Mouse (Mus musculus) small intestine, adult 2 months (tissue): ENCODE results near the gene Tmem234. TPM values are rescaled to one million over a fixed set of nuclear protein-coding genes. Genes with fewer than 3 reads are reported as not detected.

Experiments
- H3K27ac ChIP-seq: fragments of 200-500 bp; 2 replicates; pipeline ENCODE4 v1.5.1; 2012; ENCODE audit warnings: low read depth, low read length, control low read depth, inconsistent platforms; ENCODE audit not compliant: insufficient read depth
- H3K27me3 ChIP-seq: fragments of 200-500 bp; 2 replicates; pipeline ENCODE4 v1.6.1; 2012; ENCODE audit warnings: mild to moderate bottlenecking, moderate library complexity, low read length, inconsistent platforms; ENCODE audit not compliant: control insufficient read depth, insufficient read depth
- H3K36me3 ChIP-seq: fragments of 200-500 bp; 2 replicates; pipeline ENCODE4 v1.6.1; 2012; ENCODE audit warnings: mild to moderate bottlenecking, low read length, control low read depth, inconsistent platforms; ENCODE audit not compliant: control insufficient read depth, insufficient read depth
- H3K4me1 ChIP-seq: fragments of 200-500 bp; 2 replicates; pipeline ENCODE4 v1.6.1; 2012; ENCODE audit warnings: low read length, inconsistent platforms, mixed read lengths; ENCODE audit not compliant: control insufficient read depth, insufficient read depth, insufficient read length
- H3K4me3 ChIP-seq: fragments of 200-500 bp; 2 replicates; pipeline ENCODE4 v1.5.1; 2012; ENCODE audit warnings: low read depth, mild to moderate bottlenecking, control low read depth, inconsistent platforms, low read length, moderate library complexity
- CTCF ChIP-seq: fragments of 200-500 bp; IDR thresholded peaks from 2 replicates; pipeline ENCODE4 v1.5.1; 2012; ENCODE audit warnings: low read depth, mild to moderate bottlenecking, control low read depth, inconsistent platforms, low read length, moderate library complexity, mixed read lengths; ENCODE audit not compliant: insufficient replicate concordance, insufficient read length; ENCODE audit errors: extremely low read depth
- POLR2A ChIP-seq: fragments of 200-500 bp; IDR thresholded peaks from 2 replicates; pipeline ENCODE4 v1.6.1; 2012; ENCODE audit warnings: low read depth, mild to moderate bottlenecking, control low read depth, inconsistent platforms, low read length, moderate library complexity
- WGBS: fragments of 180-500 bp; shearing (Covaris S2); methylation state at CpG from one replicate; pipeline ENCODE4 v1.1.7; 2018; 5-methylcytosine and 5-hydroxymethylcytosine counted together
- polyA plus RNA-seq: library from polyadenylated mRNA; depleted of rRNA; stranded (reverse); fragments of >200 nt; gene quantifications from 2 replicates; pipeline ENCODE4 v1.2.3, GENCODE M21; 2012

Tmem234 gene
- polyA plus RNA-seq, 1 experiment: 132 TPM

DNA sequence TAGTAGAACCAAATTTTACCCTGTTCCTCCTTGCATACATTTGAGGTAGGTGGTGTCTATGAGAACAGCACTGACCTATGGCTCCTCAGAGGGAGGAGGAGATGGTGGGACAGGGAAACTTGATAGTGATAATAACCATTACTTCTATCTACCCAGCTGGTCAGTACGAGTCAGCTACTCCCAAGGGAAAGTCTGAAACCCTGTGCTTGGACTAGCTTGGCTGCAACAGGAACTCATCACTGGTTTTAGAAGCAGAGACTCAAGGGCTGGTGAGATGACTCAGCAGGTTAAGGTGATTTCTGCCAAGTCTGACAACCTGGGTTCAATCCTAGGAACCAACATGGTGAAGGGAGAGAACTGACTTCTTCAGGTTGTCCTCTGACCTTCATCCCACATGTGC lies 48.2 kb downstream of the Tmem234 start:
- WGBS: 63% methylated on average over 1 of the region's 1 CpGs

DNA sequence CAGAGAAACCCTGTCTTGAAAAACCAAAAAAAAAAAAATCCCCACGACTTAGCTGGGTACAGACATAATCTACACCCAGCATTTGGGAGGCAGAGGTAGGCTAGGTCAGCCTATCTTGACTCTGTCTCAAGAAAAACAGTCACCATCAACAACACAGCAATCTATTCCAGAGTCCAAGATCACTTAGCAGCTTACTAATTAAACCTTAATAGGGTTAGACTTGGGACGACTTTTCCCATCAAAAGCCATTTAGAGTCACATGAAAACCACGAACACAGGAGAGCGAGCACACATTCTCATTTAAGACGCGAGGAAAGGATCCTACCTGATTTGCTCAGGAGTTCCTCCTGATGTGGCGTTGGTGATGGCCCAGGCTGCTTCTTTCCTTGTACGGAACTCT lies 49.9 kb downstream of the Tmem234 start:
- Histone ChIP-seq H3K4me1 (no peaks in the 10 kb centered on the region), H3K27ac (no peak overlapping the region), H3K27me3 (no peaks in the 10 kb centered on the region), H3K36me3 (peaks cover 77% of the 10 kb centered on the region), H3K4me3 (no peak overlapping the region)
- TF ChIP-seq POLR2A (no peak), CTCF (no peak)
- WGBS: 89% methylated on average over 8 of the region's 8 CpGs

More for the DNA sequence above, 48.2 kb downstream of the Tmem234 start:
- Histone ChIP-seq H3K27me3 (no peaks in the 10 kb centered on the region), H3K4me1 (no peaks in the 10 kb centered on the region), H3K4me3 (no peak overlapping the region), H3K36me3 (peaks cover 60% of the 10 kb centered on the region), H3K27ac (no peak overlapping the region)
- TF ChIP-seq CTCF (no peak), POLR2A (no peak)

DNA sequence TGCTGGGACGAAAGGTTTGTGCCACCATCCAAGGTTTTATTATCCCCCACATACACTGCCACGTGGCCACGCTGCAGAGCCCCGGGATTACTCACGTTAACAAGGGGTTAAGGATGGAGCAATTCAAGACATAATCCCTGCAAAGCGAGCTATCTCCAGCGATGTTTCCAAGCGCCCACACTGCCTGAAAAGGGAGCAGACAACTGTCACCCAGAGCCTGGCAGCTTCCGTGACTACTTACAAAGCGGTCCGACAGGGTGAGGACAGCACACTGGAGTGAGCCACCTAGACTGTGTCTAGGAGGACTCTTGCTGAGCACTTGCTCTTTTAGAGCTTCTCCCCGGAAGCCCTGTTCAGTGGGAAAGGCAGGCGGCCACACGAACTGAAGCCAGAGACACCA lies 54.3 kb downstream of the Tmem234 start:
- H3K4me1 ChIP-seq: no peaks in the 10 kb centered on the region
- TF ChIP-seq POLR2A (no peak), CTCF (no peak)
- WGBS: 91% methylated on average over 14 of the region's 14 CpGs
- H3K27ac ChIP-seq: no peak overlapping the region
- no peaks in the 10 kb centered on the region for H3K27me3 ChIP-seq
- no peak overlapping the region for H3K4me3 ChIP-seq
- peaks cover 69% of the 10 kb centered on the region for H3K36me3 ChIP-seq

DNA sequence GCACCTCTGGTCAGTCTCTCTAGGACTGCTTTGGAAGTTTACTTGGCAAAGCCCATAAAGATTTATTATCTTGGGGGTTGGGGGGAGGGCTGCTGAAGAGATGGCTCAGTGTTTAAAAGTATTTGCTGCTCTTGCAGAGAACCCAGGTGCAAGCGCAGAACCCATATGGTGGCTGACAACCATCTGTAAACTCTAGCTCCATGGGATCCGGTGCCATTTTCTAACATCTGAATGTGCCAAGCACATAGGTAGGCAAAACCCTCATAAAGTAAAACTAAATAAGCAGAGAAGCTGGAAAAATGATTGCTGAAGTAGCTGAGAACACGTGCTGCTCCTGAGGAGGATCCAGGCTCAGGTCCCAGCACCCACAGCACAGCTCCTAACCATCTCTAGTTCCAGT lies 61.1 kb downstream of the Tmem234 start:
- H3K36me3 ChIP-seq: peaks cover 42% of the 10 kb centered on the region
- no peak overlapping the region for H3K27ac ChIP-seq
- TF ChIP-seq POLR2A (no peak), CTCF (no peak)
- 72% methylated on average over 3 of the region's 3 CpGs for WGBS
- no peaks in the 10 kb centered on the region for H3K4me1 ChIP-seq
- H3K27me3 ChIP-seq: no peaks in the 10 kb centered on the region
- no peak overlapping the region for H3K4me3 ChIP-seq

DNA sequence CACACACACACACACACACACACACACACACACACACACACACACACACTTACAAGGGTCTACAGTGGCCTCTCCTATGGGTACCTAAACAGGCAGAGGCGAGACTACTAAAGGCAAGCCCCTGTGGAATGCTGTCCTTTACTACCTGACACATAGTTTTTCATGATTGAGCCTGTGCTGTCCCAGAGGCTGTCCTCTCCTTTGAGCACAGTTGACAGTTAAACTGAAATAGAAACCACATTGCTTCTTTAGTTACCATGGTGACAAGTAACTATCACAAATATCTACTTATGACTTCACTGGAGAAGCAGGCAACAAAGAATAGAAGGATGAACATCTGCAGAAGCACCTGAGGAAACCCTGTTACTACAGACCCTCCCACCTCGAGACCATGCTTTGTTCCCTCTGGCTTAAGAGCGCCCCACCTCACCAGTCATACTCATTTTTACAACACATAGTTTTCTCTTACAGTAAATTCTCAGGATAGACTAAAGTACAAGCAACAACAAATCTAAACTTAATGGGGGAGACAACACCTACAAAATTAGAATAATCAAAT lies 61.9 kb downstream of the Tmem234 start:
- H3K27me3 ChIP-seq: no peaks in the 10 kb centered on the region

DNA sequence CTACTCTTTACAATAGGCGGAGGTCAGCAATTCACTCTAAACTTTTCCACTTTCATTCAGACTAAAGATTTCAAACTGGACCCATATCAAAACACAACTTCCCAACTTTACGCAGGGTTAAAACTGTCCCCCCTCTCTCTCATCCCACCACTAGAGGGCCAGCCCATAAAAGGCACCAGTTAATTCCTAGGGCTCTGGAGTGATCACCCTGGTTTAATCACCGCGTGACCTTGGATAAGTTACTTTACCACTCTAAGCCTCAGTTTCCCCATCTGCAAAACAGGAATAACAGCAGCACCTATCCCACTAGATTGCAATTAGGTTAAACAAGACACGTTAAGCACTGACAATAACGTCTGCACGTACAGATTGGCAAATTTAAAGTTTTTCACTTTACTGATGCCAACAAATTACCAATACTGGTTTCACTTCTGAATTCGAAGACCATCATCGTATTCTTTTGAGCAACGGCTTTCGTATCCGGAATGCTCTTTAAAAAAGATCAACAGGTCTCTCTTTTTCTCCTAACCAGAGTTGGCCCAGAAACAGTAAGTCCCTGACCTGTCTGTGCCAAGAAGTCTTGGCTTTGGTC lies 71.1 kb downstream of the Tmem234 start:
- Histone ChIP-seq H3K27me3 (no peaks in the 10 kb centered on the region), H3K4me1 (peaks cover 6% of the 10 kb centered on the region; the same call in 1 of the 2 replicates), H3K27ac (peak overlapping the region; percentile 83), H3K4me3 (peak overlapping the region; percentile 77), H3K36me3 (peaks cover 7% of the 10 kb centered on the region)
- no peak for TF ChIP-seq POLR2A
- TF ChIP-seq CTCF: peak; percentile 45; the same call in 1 of the 2 replicates
- WGBS: 4% methylated on average over 12 of the region's 12 CpGs

More for the DNA sequence above, 61.9 kb downstream of the Tmem234 start:
- Histone ChIP-seq H3K27ac (no peak overlapping the region), H3K36me3 (peaks cover 42% of the 10 kb centered on the region), H3K4me1 (no peaks in the 10 kb centered on the region), H3K4me3 (no peak overlapping the region)
- TF ChIP-seq CTCF (no peak), POLR2A (no peak)
- 78% methylated on average over 3 of the region's 3 CpGs for WGBS

DNA sequence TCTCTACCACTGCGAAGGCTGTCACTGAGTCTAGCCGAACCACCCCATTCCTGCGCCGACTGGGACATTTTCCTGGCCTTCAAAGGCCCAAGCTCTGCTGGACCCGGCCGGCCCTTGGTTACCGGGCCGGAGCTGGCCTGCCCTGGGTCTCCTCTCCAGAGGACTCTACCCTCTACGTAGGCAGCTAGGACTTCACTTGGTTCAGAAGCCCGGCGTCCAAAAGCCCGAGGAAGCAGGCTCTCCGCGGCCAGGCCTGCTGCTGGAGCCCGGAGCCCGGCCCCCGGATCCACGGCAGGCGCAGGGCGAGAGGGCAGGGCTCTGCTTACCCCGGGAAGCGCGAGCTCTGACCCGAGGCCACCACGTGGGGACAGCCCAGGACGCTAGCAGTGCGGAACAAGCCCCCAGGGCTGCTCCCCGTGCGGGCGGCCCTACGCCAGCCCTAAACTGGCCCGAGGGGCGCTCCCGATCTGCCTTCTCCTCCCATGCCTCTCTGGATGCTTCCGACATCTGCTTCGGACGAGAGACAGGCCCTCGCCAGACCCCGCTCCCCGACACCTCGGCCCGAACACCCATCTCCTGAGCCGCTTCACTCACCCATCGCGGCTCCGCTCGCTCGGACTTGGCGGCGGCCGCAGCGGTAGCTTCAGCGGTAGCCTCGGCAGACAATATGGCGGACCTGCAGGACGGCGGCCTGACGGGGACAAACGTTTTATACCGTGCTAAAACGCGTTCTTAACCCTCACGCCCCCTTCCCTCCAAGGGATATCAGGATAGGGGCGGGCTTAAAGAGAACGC lies 71.8 kb downstream of the Tmem234 start, which contains the start of gene Kpna6:
TSS of gene Kpna6 (minus strand) at position 685 of the 795 bp plus-strand sequence.
- Histone ChIP-seq H3K27ac (peak within 1 kb of the TSS; percentile 83), H3K36me3 (peaks cover 4% of the 10 kb centered on the region), H3K27me3 (no peaks in the 10 kb centered on the region), H3K4me1 (peaks cover 6% of the 10 kb centered on the region; the same call in 1 of the 2 replicates), H3K4me3 (peak within 1 kb of the TSS; percentile 77)
- peak; percentile 12; the same call in 1 of the 2 replicates for TF ChIP-seq POLR2A
- TF ChIP-seq CTCF: no peak
- under 1% methylated on average over 65 of the region's 65 CpGs for WGBS
